Mouse (Mus musculus) megakaryocyte, embryonic 14.5 days (primary cell): Measurements from ENCODE around the gene Daxx.

Source experiments
- FLI1 ChIP-seq: IDR thresholded peaks from 2 replicates; pipeline ENCODE4 v1.6.1; 2012; ENCODE audit warnings: low read length, inconsistent platforms, mixed read lengths
- GATA1 ChIP-seq: IDR thresholded peaks from 3 replicates; pipeline ENCODE4 v1.6.1; 2012; ENCODE audit warnings: mixed read lengths, low read length, inconsistent platforms, borderline replicate concordance

GRCm38 (mm10) chr17:33929371-33930279 is 20.4 kb downstream of the Daxx start, which contains the start of gene Rgl2:
- TF ChIP-seq GATA1 = no peak
- no peak; the same call in 1 of the 2 replicates for TF ChIP-seq FLI1
